Mouse (Mus musculus): ENCODE measurements around the gene Elf2. TPM values are rescaled to one million over a fixed set of nuclear protein-coding genes. Genes with fewer than 3 reads are reported as not detected.

The Elf2 gene
- total and polyA plus RNA-seq, 3 experiments, result 38.0 to 53.3 (median 46.5) TPM

GRCm38 (mm10) chr3:51358181-51358580, 17.7 kb upstream of the Elf2 start (continued):
- TF ChIP-seq RAD21 (IDR thresholded peaks at IDR 0.05; ENCODE audit: low read depth, low read length), result no peak
- TF ChIP-seq ZNF384 (IDR thresholded peaks at IDR 0.05; ENCODE audit: low read depth, low read length), result peak; percentile 84
- peak; percentile 57; the same call in 1 of the 2 replicates for TF ChIP-seq ELF1 (IDR thresholded peaks at IDR 0.05; ENCODE audit: low read depth, low read length)
- no peak; the same call in 1 of the 2 replicates for TF ChIP-seq SIN3A (IDR thresholded peaks at IDR 0.05; ENCODE audit: low read length)
- TF ChIP-seq ZMIZ1 (IDR thresholded peaks at IDR 0.05; ENCODE audit: low read depth, low read length), result no peak
- no peak for TF ChIP-seq GABPA (IDR thresholded peaks at IDR 0.05; ENCODE audit: low read depth, low read length)
- TF ChIP-seq MAFK (IDR thresholded peaks at IDR 0.05; ENCODE audit: borderline replicate concordance, low read depth, low read length), result peak; percentile 96

GRCm38 (mm10) chr3:51357624-51358023, 17.2 kb upstream of the Elf2 start:
- no peak for TF ChIP-seq POLR2AphosphoS5 (IDR thresholded peaks at IDR 0.05; ENCODE audit: borderline replicate concordance, low read depth, low read length)
- TF ChIP-seq CHD2 (IDR thresholded peaks at IDR 0.05; ENCODE audit: low read length), result no peak
- no peak for TF ChIP-seq NELFE (IDR thresholded peaks at IDR 0.05; ENCODE audit: low read depth, low read length)
- no peak for TF ChIP-seq ELF1 (IDR thresholded peaks at IDR 0.05; ENCODE audit: low read depth, low read length)
- TF ChIP-seq CTCF (IDR thresholded peaks at IDR 0.05 in 2 of 3, conservative IDR thresholded peaks at IDR 0.05 in 1 of 3; ENCODE audit: control insufficient read depth in 1 of 3, insufficient read depth in 1 of 3, low read depth in 2 of 3, low read length in 3 of 3, poor library complexity in 1 of 3, severe bottlenecking in 1 of 3), result no peak
- no peak for TF ChIP-seq NRF1 (IDR thresholded peaks at IDR 0.05; ENCODE audit: insufficient read depth, low read depth, low read length, poor library complexity, severe bottlenecking)
- no peak for TF ChIP-seq ZKSCAN1 (IDR thresholded peaks at IDR 0.05; ENCODE audit: low read depth, low read length)
- TF ChIP-seq GATA1 (IDR thresholded peaks at IDR 0.05; ENCODE audit: low read depth, low read length), result no peak
- peak; percentile 99 for TF ChIP-seq TBP (IDR thresholded peaks at IDR 0.05; ENCODE audit: low read depth, low read length)
- peak; percentile 67; the same call in 1 of the 2 replicates for TF ChIP-seq MAFK (IDR thresholded peaks at IDR 0.05; ENCODE audit: borderline replicate concordance, low read depth, low read length)
- TF ChIP-seq EP300 (IDR thresholded peaks at IDR 0.05; ENCODE audit: low read depth in 1 of 2, low read length in 2 of 2), result no peak
- TF ChIP-seq CHD1 (IDR thresholded peaks at IDR 0.05; ENCODE audit: low read depth, low read length), result no peak
- no peak for TF ChIP-seq MEF2A (IDR thresholded peaks at IDR 0.05; ENCODE audit: extremely low read depth, insufficient replicate concordance, low read depth, low read length, poor library complexity, severe bottlenecking)
- peak; percentile 93 for TF ChIP-seq ZNF384 (IDR thresholded peaks at IDR 0.05; ENCODE audit: low read depth, low read length)
- no peak for TF ChIP-seq MAX (IDR thresholded peaks at IDR 0.05; ENCODE audit: low read length)
- TF ChIP-seq UBTF (IDR thresholded peaks at IDR 0.05; ENCODE audit: borderline replicate concordance, insufficient read depth, low read depth, low read length), result no peak
- no peak for TF ChIP-seq BHLHE40 (IDR thresholded peaks at IDR 0.05; ENCODE audit: borderline replicate concordance, low read depth, low read length)
- no peak for TF ChIP-seq HCFC1 (IDR thresholded peaks at IDR 0.05; ENCODE audit: low read depth, low read length)
- peak; percentile 45; the same call in 1 of the 2 replicates for TF ChIP-seq MXI1 (IDR thresholded peaks at IDR 0.05; ENCODE audit: low read depth, low read length)
- no peak for TF ChIP-seq RAD21 (IDR thresholded peaks at IDR 0.05; ENCODE audit: low read depth, low read length)
- TF ChIP-seq ETS1 (IDR thresholded peaks at IDR 0.05; ENCODE audit: low read depth, low read length), result no peak
- Histone ChIP-seq H3K4me1 (ENCODE audit: control insufficient read depth in 1 of 2, insufficient read depth in 2 of 2, low read length in 2 of 2) (peaks cover 0 to 3% of the 10 kb centered on the region in 2 experiments; a peak in 1 of 4 replicates), H3K27me3 (ENCODE audit: control insufficient read depth in 1 of 2, insufficient read depth in 2 of 2, low read length in 2 of 2) (no peaks in the 10 kb centered on the region), H3K9me3 (replicated peaks; ENCODE audit: insufficient read depth, low read length) (no peaks in the 10 kb centered on the region), H3K9ac (ENCODE audit: control insufficient read depth, low read depth, low read length, poor library complexity, severe bottlenecking) (peak overlapping the region; percentile 79), H3K4me3 (ENCODE audit: control insufficient read depth in 1 of 2, insufficient read depth in 1 of 2, low read depth in 2 of 2, low read length in 2 of 2) (peak overlapping the region; percentile 54 to 97), H3K36me3 (ENCODE audit: control insufficient read depth in 1 of 2, insufficient read depth in 2 of 2, low read length in 2 of 2) (peaks cover 0 to 3% of the 10 kb centered on the region in 2 experiments; a peak in 1 of 4 replicates), H3K27ac (ENCODE audit: control insufficient read depth, low read depth, low read length) (peak overlapping the region; percentile 72), H3K79me2 (ENCODE audit: control insufficient read depth, insufficient read depth, low read length, poor library complexity) (no peaks in the 10 kb centered on the region; the same call in 1 of the 2 replicates)
- peak; percentile 89 for DNase-seq (ENCODE audit: low read depth, low spot score)
